Mouse (Mus musculus): ENCODE measurements around the gene Gm20835. TPM values are rescaled to one million over a fixed set of nuclear protein-coding genes. Genes with fewer than 3 reads are reported as not detected.
"Not testable (repeated sequence)": the region's sequence is repeated elsewhere in the genome, so short reads cannot be mapped to it uniquely, and the experiment has no call there.

Gm20835 gene
- not detected for total RNA-seq (2021)

DNA sequence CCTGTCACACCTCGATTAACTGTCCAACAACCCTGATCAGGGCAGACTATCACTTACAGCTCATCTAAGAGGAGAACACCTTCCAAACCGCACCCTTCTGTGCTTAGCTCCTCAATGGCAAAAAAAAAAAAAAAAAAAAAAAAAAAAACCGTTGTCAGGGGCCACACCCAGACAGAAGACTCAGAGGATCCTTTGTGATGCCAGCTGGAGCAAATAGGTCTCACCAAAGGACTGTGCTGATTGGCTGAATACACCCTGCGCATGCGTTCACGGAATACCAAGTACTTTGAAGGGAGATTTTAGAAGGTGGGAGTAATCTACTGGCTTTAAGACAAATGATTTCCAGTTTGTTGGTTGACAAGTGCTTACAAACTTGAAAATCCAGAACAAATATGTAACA is at the start of gene Gm20835:
TSS of gene Gm20835 (minus strand) at position 101 of the 400 bp plus-strand sequence.
- not testable (repeated sequence) for DNase-seq (ENCODE audit: extremely low spot score in 1 of 2, low spot score in 1 of 2)
